Comparison of ENCODE assay signal across 26 mouse cellular contexts in the genomic region with DNA sequence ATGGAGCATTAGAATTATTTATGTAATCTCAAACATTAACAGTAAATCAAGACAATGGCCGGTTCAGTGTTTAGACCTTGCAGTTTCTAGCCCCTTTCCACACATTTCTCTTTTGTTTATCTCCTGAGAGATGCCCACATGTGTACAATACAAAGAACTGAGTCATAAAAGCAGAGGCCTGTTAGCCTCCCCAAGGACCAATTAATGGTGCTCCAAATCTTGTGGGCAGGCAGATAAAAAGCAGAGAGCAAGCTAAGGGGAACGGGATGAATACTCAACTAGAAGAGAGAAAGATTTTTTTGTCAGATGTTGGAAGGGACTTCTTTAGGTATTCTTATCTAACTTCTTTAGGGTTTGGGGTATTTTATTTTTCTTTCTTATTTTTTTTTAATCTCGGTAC.
DNase-seq lines count a peak whose midpoint lies in the region; ATAC-seq and TF ChIP-seq lines count a peak whose summit lies in the region.
"Had no signal": no experiment of that assay in that cellular context is flagged by ENCODE, and none has a peak within 500 bp of the region (broad histone marks: within the 10 kb centered on the region; RNA-seq: fewer than 3 reads in every experiment).

No protein-coding gene starts in this region.

- H3K4me1 ChIP-seq in midbrain, embryonic 13.5 days (replicated peaks): no peaks in the 10 kb centered on the region
- no peaks in the 10 kb centered on the region for H3K4me1 ChIP-seq in midbrain, embryonic 11.5 days (ENCODE audit: control insufficient read depth, insufficient read depth, low read length)
- H3K4me1 ChIP-seq in neural tube, embryonic 11.5 days (ENCODE audit: control insufficient read depth, insufficient read depth, low read length): no peaks in the 10 kb centered on the region
- H3K4me1 ChIP-seq in neural tube, embryonic 15.5 days: no peaks in the 10 kb centered on the region
- H3K4me1 ChIP-seq: embryonic facial prominence, embryonic 13.5 days; embryonic facial prominence, embryonic 15.5 days; forebrain, embryonic 10.5 days; forebrain, embryonic 12.5 days had no signal

- no peak for TF ChIP-seq CTCF in brain, embryonic 14.5 days (IDR thresholded peaks at IDR 0.05; ENCODE audit: borderline replicate concordance, extremely low read depth, insufficient read depth, insufficient read length)

- ATAC-seq in midbrain, embryonic 13.5 days: peak; percentile 68; the same call in 1 of the 2 replicates
- ATAC-seq in midbrain, embryonic 11.5 days (ENCODE audit: low FRiP score): no peak
- ATAC-seq in neural tube, embryonic 11.5 days (ENCODE audit: insufficient read depth, low FRiP score, low TSS enrichment): 0 out of 2 replicates have a peak, but pooled peaks have one; percentile 48
- ATAC-seq in neural tube, embryonic 15.5 days (ENCODE audit: low FRiP score): no peak
- ATAC-seq: activated CD4-positive, CD25-positive, alpha-beta regulatory T cell, adult 4 months; forebrain, embryonic 14.5 days; forebrain, embryonic 16.5 days; Patski had no signal

- no peak overlapping the region for H3K4me2 ChIP-seq in midbrain, embryonic 13.5 days (replicated peaks)
- H3K4me2 ChIP-seq in midbrain, embryonic 11.5 days: no peak overlapping the region
- no peak overlapping the region for H3K4me2 ChIP-seq in neural tube, embryonic 11.5 days (ENCODE audit: low read depth)
- no peak overlapping the region for H3K4me2 ChIP-seq in neural tube, embryonic 15.5 days
- H3K4me2 ChIP-seq: embryonic facial prominence, embryonic 13.5 days; embryonic facial prominence, embryonic 15.5 days; forebrain, embryonic 12.5 days had no signal

- DNase-seq in midbrain, embryonic 11.5 days (ENCODE audit: low spot score, missing footprints): no peak
- DNase-seq in neural tube, embryonic 11.5 days (ENCODE audit: low spot score): no peak
- DNase-seq in MN1 (ENCODE audit: low spot score): peak; percentile 5
- peak; percentile 51 for DNase-seq in brain, embryonic 14.5 days (ENCODE audit: low read depth)
- DNase-seq in kidney, postnatal 25 days: no peak
- no peak for DNase-seq in urinary bladder, postnatal 14 days (ENCODE audit: low spot score)
- DNase-seq: adrenal gland, adult 8-10 months; adrenal gland, postnatal 14 days; adrenal gland, postnatal 36 days; cerebellum, adult 11 months; cerebellum, adult 18-20 months; cerebellum, adult 8-10 months; cerebellum, adult 9-11 months; cerebellum, postnatal 14 days; cerebellum, postnatal 36 days had no signal

- TF ChIP-seq POLR2A in brain, embryonic 14.5 days (IDR thresholded peaks at IDR 0.05; ENCODE audit: borderline replicate concordance, extremely low read depth, insufficient read depth, insufficient read length, poor library complexity, severe bottlenecking): no peak

- no peaks in the 10 kb centered on the region for H3K9me3 ChIP-seq in midbrain, embryonic 13.5 days
- no peaks in the 10 kb centered on the region for H3K9me3 ChIP-seq in midbrain, embryonic 11.5 days (ENCODE audit: control insufficient read depth, low read length)
- H3K9me3 ChIP-seq in neural tube, embryonic 11.5 days (ENCODE audit: control insufficient read depth, low read length): no peaks in the 10 kb centered on the region
- no peaks in the 10 kb centered on the region for H3K9me3 ChIP-seq in neural tube, embryonic 15.5 days (replicated peaks)
- H3K9me3 ChIP-seq: embryonic facial prominence, embryonic 13.5 days; embryonic facial prominence, embryonic 15.5 days; forebrain, embryonic 10.5 days; forebrain, embryonic 12.5 days had no signal

- no peaks in the 10 kb centered on the region for H3K36me3 ChIP-seq in midbrain, embryonic 13.5 days
- H3K36me3 ChIP-seq in midbrain, embryonic 11.5 days (ENCODE audit: control insufficient read depth, insufficient read depth, low read length): no peaks in the 10 kb centered on the region
- H3K36me3 ChIP-seq in neural tube, embryonic 11.5 days (ENCODE audit: control insufficient read depth, insufficient read depth, low read length): no peaks in the 10 kb centered on the region
- no peaks in the 10 kb centered on the region for H3K36me3 ChIP-seq in neural tube, embryonic 15.5 days
- H3K36me3 ChIP-seq: embryonic facial prominence, embryonic 13.5 days; embryonic facial prominence, embryonic 15.5 days; forebrain, embryonic 10.5 days; forebrain, embryonic 12.5 days had no signal

- H3K27ac ChIP-seq in midbrain, embryonic 13.5 days: no peak overlapping the region
- no peak overlapping the region for H3K27ac ChIP-seq in midbrain, embryonic 11.5 days (ENCODE audit: low read depth, low read length)
- no peak overlapping the region for H3K27ac ChIP-seq in neural tube, embryonic 11.5 days (ENCODE audit: low read depth, low read length)
- H3K27ac ChIP-seq in neural tube, embryonic 15.5 days (replicated peaks): no peak overlapping the region
- H3K27ac ChIP-seq: embryonic facial prominence, embryonic 13.5 days; embryonic facial prominence, embryonic 15.5 days; forebrain, embryonic 10.5 days; forebrain, embryonic 12.5 days had no signal

- H3K27me3 ChIP-seq in midbrain, embryonic 13.5 days: no peaks in the 10 kb centered on the region
- no peaks in the 10 kb centered on the region for H3K27me3 ChIP-seq in midbrain, embryonic 11.5 days (ENCODE audit: control insufficient read depth, insufficient read depth, low read length)
- H3K27me3 ChIP-seq in neural tube, embryonic 11.5 days (ENCODE audit: control insufficient read depth, insufficient read depth, low read length): no peaks in the 10 kb centered on the region
- no peaks in the 10 kb centered on the region for H3K27me3 ChIP-seq in neural tube, embryonic 15.5 days (replicated peaks)
- H3K27me3 ChIP-seq: embryonic facial prominence, embryonic 13.5 days; embryonic facial prominence, embryonic 15.5 days; forebrain, embryonic 12.5 days; Patski had no signal

- H3K4me3 ChIP-seq in midbrain, embryonic 13.5 days (replicated peaks): no peak overlapping the region
- no peak overlapping the region for H3K4me3 ChIP-seq in midbrain, embryonic 11.5 days (ENCODE audit: low read depth, low read length)
- H3K4me3 ChIP-seq in neural tube, embryonic 11.5 days (ENCODE audit: low read depth, low read length): no peak overlapping the region
- no peak overlapping the region for H3K4me3 ChIP-seq in neural tube, embryonic 15.5 days (replicated peaks)
- H3K4me3 ChIP-seq: embryonic facial prominence, embryonic 13.5 days; embryonic facial prominence, embryonic 15.5 days; erythroblast, embryonic 14.5 days; forebrain, embryonic 10.5 days; forebrain, embryonic 12.5 days had no signal

- no peak overlapping the region for H3K9ac ChIP-seq in midbrain, embryonic 13.5 days (replicated peaks)
- no peak overlapping the region for H3K9ac ChIP-seq in midbrain, embryonic 11.5 days (ENCODE audit: low read length)
- no peak overlapping the region for H3K9ac ChIP-seq in neural tube, embryonic 11.5 days (ENCODE audit: low read length)
- no peak overlapping the region for H3K9ac ChIP-seq in neural tube, embryonic 15.5 days (replicated peaks)
- H3K9ac ChIP-seq: embryonic facial prominence, embryonic 13.5 days; embryonic facial prominence, embryonic 15.5 days; forebrain, embryonic 12.5 days had no signal

- WGBS in midbrain, embryonic 13.5 days: 64% methylated on average over 3 of the region's 3 CpGs
- WGBS in midbrain, embryonic 11.5 days: 78% methylated on average over 3 of the region's 3 CpGs
- 69% methylated on average over 3 of the region's 3 CpGs for WGBS in neural tube, embryonic 11.5 days
- 43% methylated on average over 3 of the region's 3 CpGs for WGBS in neural tube, embryonic 15.5 days

Comparison
In these comparisons a context has a peak if more than half of its experiments do, and no peak if none do; other contexts are left out.
1. ATAC-seq: peak in midbrain, embryonic 13.5 days (single experiment) and neural tube, embryonic 11.5 days (single experiment); none in midbrain, embryonic 11.5 days (single experiment) and neural tube, embryonic 15.5 days (single experiment).
2. DNase-seq: peak in MN1 (single experiment) and brain, embryonic 14.5 days (single experiment); none in midbrain, embryonic 11.5 days (single experiment), neural tube, embryonic 11.5 days (single experiment), kidney, postnatal 25 days (0 of 2) and urinary bladder, postnatal 14 days (single experiment).